Mouse (Mus musculus) kidney, adult 2 months (tissue): ENCODE measurements at regions not wholly inside any gene's neighbourhood (a gene's known extent, or its start where the extent isn't known, plus 50 kb on each side); places are given as distances from the start of the nearest gene placed in this dataset.

Source experiments
- DNase-seq: peaks from one replicate; pipeline ENCODE4 v3.0.0; 2021
- H3K27ac ChIP-seq: fragments of 200-500 bp; 2 replicates; pipeline ENCODE4 v1.5.1; 2012; ENCODE audit warnings: low read depth, low read length, control low read depth, inconsistent platforms; ENCODE audit not compliant: insufficient read depth
- H3K27me3 ChIP-seq: fragments of 200-500 bp; replicated peaks from 2 replicates; pipeline ENCODE4 v1.6.1; 2012; ENCODE audit warnings: mild to moderate bottlenecking, moderate library complexity, low read length, inconsistent platforms; ENCODE audit not compliant: control insufficient read depth, insufficient read depth
- H3K36me3 ChIP-seq: fragments of 200-500 bp; 2 replicates; pipeline ENCODE4 v1.6.1; 2012; ENCODE audit warnings: mild to moderate bottlenecking, moderate library complexity, low read length, inconsistent platforms; ENCODE audit not compliant: control insufficient read depth, insufficient read depth
- H3K4me1 ChIP-seq: fragments of 200-500 bp; 2 replicates; pipeline ENCODE4 v1.6.1; 2011; ENCODE audit warnings: low read length; ENCODE audit not compliant: control insufficient read depth, insufficient read depth
- H3K4me3 ChIP-seq: fragments of 200-500 bp; 2 replicates; pipeline ENCODE4 v1.5.1; 2011; ENCODE audit warnings: mild to moderate bottlenecking, low read depth, low read length, control low read depth; ENCODE audit not compliant: insufficient read depth
- CTCF ChIP-seq: fragments of 200-500 bp; conservative IDR thresholded peaks from 2 replicates; pipeline ENCODE4 v1.5.1; 2011; ENCODE audit warnings: low read depth, mild to moderate bottlenecking, control low read depth, low read length, moderate library complexity, mixed read lengths; ENCODE audit not compliant: insufficient read depth, insufficient read length
- POLR2A ChIP-seq: fragments of 200-500 bp; IDR thresholded peaks from one replicate; pipeline ENCODE4 v1.6.1; 2011; ENCODE audit warnings: low read depth, low read length, control low read depth
- WGBS: fragments of 180-500 bp; shearing (Covaris S2); methylation state at CpG from one replicate; pipeline ENCODE4 v1.1.7; 2018; 5-methylcytosine and 5-hydroxymethylcytosine counted together

- DNase-seq, result no peak
- 54% methylated on average over 1 of the region's 1 CpGs for WGBS
These were observed 140.4 kb upstream of the Grik3 start for GRCm38 (mm10) chr4:125350056-125350455.

GRCm38 (mm10) chr4:125339056-125339455 lies 151.4 kb upstream of the Grik3 start:
- Histone ChIP-seq H3K27ac (no peak overlapping the region), H3K36me3 (no peaks in the 10 kb centered on the region), H3K4me1 (no peaks in the 10 kb centered on the region), H3K27me3 (no peaks in the 10 kb centered on the region; the same call in 1 of the 2 replicates), H3K4me3 (no peak overlapping the region)
- TF ChIP-seq CTCF, result no peak
- no peak for TF ChIP-seq POLR2A
- DNase-seq, result no peak
- WGBS, result 63% methylated on average over 2 of the region's 2 CpGs

More at GRCm38 (mm10) chr4:125350056-125350455, 140.4 kb upstream of the Grik3 start:
- Histone ChIP-seq H3K36me3 (no peaks in the 10 kb centered on the region), H3K27me3 (no peaks in the 10 kb centered on the region), H3K4me3 (no peak overlapping the region), H3K4me1 (no peaks in the 10 kb centered on the region), H3K27ac (no peak overlapping the region)
- TF ChIP-seq CTCF (no peak), POLR2A (no peak)

GRCm38 (mm10) chr4:125328806-125329205 lies 161.7 kb upstream of the Grik3 start:
- no peaks in the 10 kb centered on the region for H3K4me1 ChIP-seq
- 32% methylated on average over 3 of the region's 3 CpGs for WGBS
- H3K27me3 ChIP-seq, result no peaks in the 10 kb centered on the region
- no peak overlapping the region for H3K4me3 ChIP-seq
- H3K27ac ChIP-seq, result no peak overlapping the region
- H3K36me3 ChIP-seq, result no peaks in the 10 kb centered on the region
- no peak for TF ChIP-seq CTCF
- no peak for TF ChIP-seq POLR2A
- DNase-seq, result no peak

GRCm38 (mm10) chr4:125324495-125324894 lies 166.0 kb upstream of the Grik3 start:
- no peak for TF ChIP-seq POLR2A
- no peak for TF ChIP-seq CTCF
- no peaks in the 10 kb centered on the region for H3K36me3 ChIP-seq

GRCm38 (mm10) chr4:125319343-125319742 lies 171.2 kb upstream of the Grik3 start:
- WGBS, result 67% methylated on average over 5 of the region's 5 CpGs
- H3K4me1 ChIP-seq, result no peaks in the 10 kb centered on the region

More at GRCm38 (mm10) chr4:125324495-125324894, 166.0 kb upstream of the Grik3 start:
- no peak overlapping the region for H3K27ac ChIP-seq
- H3K27me3 ChIP-seq, result no peaks in the 10 kb centered on the region
- no peak overlapping the region for H3K4me3 ChIP-seq
- 62% methylated on average over 3 of the region's 3 CpGs for WGBS
- no peaks in the 10 kb centered on the region for H3K4me1 ChIP-seq
- DNase-seq, result no peak

GRCm38 (mm10) chr4:125318293-125318692 lies 172.2 kb upstream of the Grik3 start:
- WGBS, result 61% methylated on average over 8 of the region's 8 CpGs
- no peaks in the 10 kb centered on the region for H3K27me3 ChIP-seq
- H3K4me3 ChIP-seq, result no peak overlapping the region

More at GRCm38 (mm10) chr4:125319343-125319742, 171.2 kb upstream of the Grik3 start:
- Histone ChIP-seq H3K36me3 (no peaks in the 10 kb centered on the region), H3K4me3 (no peak overlapping the region), H3K27me3 (no peaks in the 10 kb centered on the region), H3K27ac (no peak overlapping the region)
- DNase-seq, result no peak
- TF ChIP-seq CTCF (no peak), POLR2A (no peak)

GRCm38 (mm10) chr4:125316876-125317275 lies 173.6 kb upstream of the Grik3 start:
- no peaks in the 10 kb centered on the region for H3K27me3 ChIP-seq
- H3K4me1 ChIP-seq, result no peaks in the 10 kb centered on the region
- H3K4me3 ChIP-seq, result no peak overlapping the region
- no peak overlapping the region for H3K27ac ChIP-seq
- DNase-seq, result no peak
- TF ChIP-seq CTCF (no peak), POLR2A (no peak)
- 75% methylated on average over 3 of the region's 3 CpGs for WGBS
- no peaks in the 10 kb centered on the region for H3K36me3 ChIP-seq

More at GRCm38 (mm10) chr4:125318293-125318692, 172.2 kb upstream of the Grik3 start:
- no peak for DNase-seq
- Histone ChIP-seq H3K27ac (no peak overlapping the region), H3K4me1 (no peaks in the 10 kb centered on the region), H3K36me3 (no peaks in the 10 kb centered on the region)
- TF ChIP-seq CTCF, result no peak
- no peak for TF ChIP-seq POLR2A

GRCm38 (mm10) chr4:125315818-125316217 lies 174.7 kb upstream of the Grik3 start:
- DNase-seq, result no peak
- H3K4me3 ChIP-seq, result no peak overlapping the region
- H3K4me1 ChIP-seq, result no peaks in the 10 kb centered on the region
- no peak for TF ChIP-seq POLR2A
- no peak overlapping the region for H3K27ac ChIP-seq
- no peaks in the 10 kb centered on the region for H3K36me3 ChIP-seq
- H3K27me3 ChIP-seq, result no peaks in the 10 kb centered on the region
- 14% methylated on average over 6 of the region's 6 CpGs for WGBS
